Mouse (Mus musculus): Measurements from ENCODE around the gene Olfr1209. TPM values are rescaled to one million over a fixed set of nuclear protein-coding genes. Genes with fewer than 3 reads are reported as not detected.

Gene Olfr1209
- not detected in 2 replicates for polyA plus RNA-seq (2012; ENCODE audit: insufficient read depth, insufficient read length, missing spikeins)

GRCm38 (mm10) chr2:88915057-88915456 lies at the start of gene Olfr1209:
Gene Olfr1209 (minus strand): TSS chr2:88915157.
- Histone ChIP-seq H3K27ac (ENCODE audit: insufficient read depth, low read depth, low read length) (no peak within 1 kb of the TSS), H3K4me3 (ENCODE audit: insufficient read depth, low read length) (no peak within 1 kb of the TSS), H3K4me1 (ENCODE audit: control insufficient read depth, insufficient read depth, low read length) (no peaks in the 10 kb centered on the region)
- TF ChIP-seq CTCF (IDR thresholded peaks at IDR 0.05; ENCODE audit: low read depth, low read length) (no peak), POLR2A (IDR thresholded peaks at IDR 0.05; ENCODE audit: borderline replicate concordance, low read depth, low read length) (no peak)

DNA sequence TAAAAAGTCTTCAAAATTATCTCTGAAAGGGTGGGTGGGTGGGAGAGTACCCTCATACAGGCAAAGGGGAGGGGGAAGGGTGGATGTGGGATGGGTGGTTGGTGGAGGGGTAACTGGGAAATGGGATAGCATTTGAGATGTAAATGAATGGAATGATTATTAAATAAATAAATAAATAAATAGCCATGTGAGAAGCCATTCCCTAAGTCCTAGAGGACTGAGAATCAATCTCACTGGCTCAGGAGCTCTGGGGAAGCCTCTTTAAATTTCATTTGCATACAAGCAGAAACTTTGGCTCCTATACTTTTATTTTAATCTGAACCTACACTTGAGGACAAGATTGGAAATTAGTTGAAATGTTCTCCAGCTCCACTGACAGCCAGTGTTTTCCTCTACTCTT lies 38.7 kb upstream of the Olfr1209 start, which contains the start of gene Olfr1212:
Gene Olfr1212, plus strand, starts transcription at position 301 of the 400 bp plus-strand sequence.
- Histone ChIP-seq H3K4me1 (ENCODE audit: control insufficient read depth, insufficient read depth, low read length) (no peaks in the 10 kb centered on the region), H3K4me3 (ENCODE audit: insufficient read depth, low read length) (no peak within 1 kb of the TSS), H3K27ac (ENCODE audit: insufficient read depth, low read depth, low read length) (no peak within 1 kb of the TSS)
- TF ChIP-seq POLR2A (IDR thresholded peaks at IDR 0.05; ENCODE audit: borderline replicate concordance, low read depth, low read length) = no peak
- TF ChIP-seq CTCF (IDR thresholded peaks at IDR 0.05; ENCODE audit: low read depth, low read length) = no peak

- no peaks in the 10 kb centered on the region for H3K4me1 ChIP-seq (ENCODE audit: control insufficient read depth, insufficient read depth, low read length)
- TF ChIP-seq POLR2A (IDR thresholded peaks at IDR 0.05; ENCODE audit: borderline replicate concordance, low read depth, low read length) (no peak), CTCF (IDR thresholded peaks at IDR 0.05; ENCODE audit: low read depth, low read length) (no peak)
- no peak within 1 kb of the TSS for H3K4me3 ChIP-seq (ENCODE audit: insufficient read depth, low read length)
- no peak within 1 kb of the TSS for H3K27ac ChIP-seq (ENCODE audit: insufficient read depth, low read depth, low read length)
These were observed 23.1 kb upstream of the Olfr1209 start, which contains the start of gene Olfr1211 for GRCm38 (mm10) chr2:88938011-88938410. Gene Olfr1211 (minus strand): TSS chr2:88938111.

GRCm38 (mm10) chr2:88902211-88902610 lies 12.7 kb downstream of the Olfr1209 start, which contains the start of gene Olfr1208:
Gene Olfr1208 (minus strand): TSS chr2:88902311.
- no peak within 1 kb of the TSS for H3K4me3 ChIP-seq (ENCODE audit: insufficient read depth, low read length)
- no peak within 1 kb of the TSS for H3K27ac ChIP-seq (ENCODE audit: insufficient read depth, low read depth, low read length)
- TF ChIP-seq CTCF (IDR thresholded peaks at IDR 0.05; ENCODE audit: low read depth, low read length) (no peak), POLR2A (IDR thresholded peaks at IDR 0.05; ENCODE audit: borderline replicate concordance, low read depth, low read length) (no peak)
- H3K4me1 ChIP-seq (ENCODE audit: control insufficient read depth, insufficient read depth, low read length) = no peaks in the 10 kb centered on the region

DNA sequence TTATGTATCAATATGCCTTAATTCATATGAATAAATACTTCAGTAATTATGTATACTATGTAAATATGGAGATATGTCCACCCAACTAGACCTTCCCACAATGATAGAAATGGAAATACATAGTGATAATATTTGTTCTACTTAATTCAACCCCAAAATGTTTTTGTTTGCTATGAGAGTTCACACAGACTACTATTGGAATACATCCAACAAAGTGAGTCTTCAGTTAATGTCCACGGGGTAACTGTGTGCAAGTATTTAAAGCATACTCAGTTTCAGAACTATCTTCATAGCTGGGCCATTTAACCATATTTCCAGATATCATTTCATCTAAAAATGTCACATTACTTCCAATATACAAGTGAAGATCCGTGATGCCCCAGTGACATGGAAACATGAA lies 52.0 kb downstream of the Olfr1209 start, which contains the start of gene Olfr1206:
Gene Olfr1206, plus strand, starts transcription at position 301 of the 400 bp plus-strand sequence.
- no peak within 1 kb of the TSS for H3K27ac ChIP-seq (ENCODE audit: insufficient read depth, low read depth, low read length)
- no peak within 1 kb of the TSS for H3K4me3 ChIP-seq (ENCODE audit: insufficient read depth, low read length)
- TF ChIP-seq CTCF (IDR thresholded peaks at IDR 0.05; ENCODE audit: low read depth, low read length) (no peak), POLR2A (IDR thresholded peaks at IDR 0.05; ENCODE audit: borderline replicate concordance, low read depth, low read length) (no peak)
- no peaks in the 10 kb centered on the region for H3K4me1 ChIP-seq (ENCODE audit: control insufficient read depth, insufficient read depth, low read length)

Other genes with a start within 250 kb of the Olfr1209 start
- 0.45 TPM in 1 of 2 replicates, not detected in the other for gene Olfr1193, start 239.5 kb downstream of the Olfr1209 start, polyA plus RNA-seq (2012; ENCODE audit: insufficient read depth, insufficient read length, missing spikeins)
- not detected in 2 replicates for gene Olfr1195, start 226.0 kb downstream of the Olfr1209 start, polyA plus RNA-seq (2012; ENCODE audit: insufficient read depth, insufficient read length, missing spikeins)
- gene Olfr1196, start 210.6 kb downstream of the Olfr1209 start, polyA plus RNA-seq (2012; ENCODE audit: insufficient read depth, insufficient read length, missing spikeins) = not detected in 2 replicates
- gene Olfr1197, start 182.8 kb downstream of the Olfr1209 start, polyA plus RNA-seq (2012; ENCODE audit: insufficient read depth, insufficient read length, missing spikeins) = not detected in 2 replicates
- gene Olfr1198, start 163.8 kb downstream of the Olfr1209 start, polyA plus RNA-seq (2012; ENCODE audit: insufficient read depth, insufficient read length, missing spikeins) = not detected in 2 replicates
- not detected in 2 replicates for gene Olfr1199, start 154.7 kb downstream of the Olfr1209 start, polyA plus RNA-seq (2012; ENCODE audit: insufficient read depth, insufficient read length, missing spikeins)
- gene Olfr1200, start 144.7 kb downstream of the Olfr1209 start, polyA plus RNA-seq (2012; ENCODE audit: insufficient read depth, insufficient read length, missing spikeins) = not detected in 2 replicates
- gene Olfr1201, start 122.1 kb downstream of the Olfr1209 start, polyA plus RNA-seq (2012; ENCODE audit: insufficient read depth, insufficient read length, missing spikeins) = not detected in 2 replicates
- not detected in 2 replicates for gene Olfr1202, start 100.7 kb downstream of the Olfr1209 start, polyA plus RNA-seq (2012; ENCODE audit: insufficient read depth, insufficient read length, missing spikeins)
- gene Olfr1205, start 85.4 kb downstream of the Olfr1209 start, polyA plus RNA-seq (2012; ENCODE audit: insufficient read depth, insufficient read length, missing spikeins) = not detected in 2 replicates
- gene Olfr1204, start 65.9 kb downstream of the Olfr1209 start, polyA plus RNA-seq (2012; ENCODE audit: insufficient read depth, insufficient read length, missing spikeins) = not detected in 2 replicates
- gene Olfr1206, start 51.9 kb downstream of the Olfr1209 start, polyA plus RNA-seq (2012; ENCODE audit: insufficient read depth, insufficient read length, missing spikeins) = not detected in 2 replicates
- gene Olfr1208, start 12.8 kb downstream of the Olfr1209 start, polyA plus RNA-seq (2012; ENCODE audit: insufficient read depth, insufficient read length, missing spikeins) = not detected in 2 replicates
- gene Olfr1211, start 23.0 kb upstream of the Olfr1209 start, polyA plus RNA-seq (2012; ENCODE audit: insufficient read depth, insufficient read length, missing spikeins) = not detected in 2 replicates
- not detected in 2 replicates for gene Olfr1212, start 38.8 kb upstream of the Olfr1209 start, polyA plus RNA-seq (2012; ENCODE audit: insufficient read depth, insufficient read length, missing spikeins)
- gene Gm13762, start 65.1 kb upstream of the Olfr1209 start, polyA plus RNA-seq (2012; ENCODE audit: insufficient read depth, insufficient read length, missing spikeins) = not detected in 2 replicates
- gene Olfr1214, start 77.5 kb upstream of the Olfr1209 start, polyA plus RNA-seq (2012; ENCODE audit: insufficient read depth, insufficient read length, missing spikeins) = not detected in 2 replicates
- gene Olfr1215, start 91.8 kb upstream of the Olfr1209 start, polyA plus RNA-seq (2012; ENCODE audit: insufficient read depth, insufficient read length, missing spikeins) = not detected in 2 replicates
- not detected in 2 replicates for gene Olfr1216, start 103.2 kb upstream of the Olfr1209 start, polyA plus RNA-seq (2012; ENCODE audit: insufficient read depth, insufficient read length, missing spikeins)
- gene Olfr1217, start 116.9 kb upstream of the Olfr1209 start, polyA plus RNA-seq (2012; ENCODE audit: insufficient read depth, insufficient read length, missing spikeins) = not detected in 2 replicates
- not detected in 2 replicates for gene Olfr1218, start 146.0 kb upstream of the Olfr1209 start, polyA plus RNA-seq (2012; ENCODE audit: insufficient read depth, insufficient read length, missing spikeins)
- 0.37 TPM in 1 of 2 replicates, not detected in the other for gene Olfr1219, start 168.4 kb upstream of the Olfr1209 start, polyA plus RNA-seq (2012; ENCODE audit: insufficient read depth, insufficient read length, missing spikeins)
- gene Olfr1220, start 191.7 kb upstream of the Olfr1209 start, polyA plus RNA-seq (2012; ENCODE audit: insufficient read depth, insufficient read length, missing spikeins) = not detected in 2 replicates
- gene Olfr1221, start 202.1 kb upstream of the Olfr1209 start, polyA plus RNA-seq (2012; ENCODE audit: insufficient read depth, insufficient read length, missing spikeins) = not detected in 2 replicates
- not detected in 2 replicates for gene Olfr1222, start 217.9 kb upstream of the Olfr1209 start, polyA plus RNA-seq (2012; ENCODE audit: insufficient read depth, insufficient read length, missing spikeins)
- gene Olfr1223, start 236.4 kb upstream of the Olfr1209 start, polyA plus RNA-seq (2012; ENCODE audit: insufficient read depth, insufficient read length, missing spikeins) = not detected in 2 replicates
- gene Olfr1224-ps1, start 248.9 kb upstream of the Olfr1209 start, polyA plus RNA-seq (2012; ENCODE audit: insufficient read depth, insufficient read length, missing spikeins) = not detected in 2 replicates